Comparison of ENCODE assay signal across 25 mouse cellular contexts in genomic region chr11:21153111-21153510, GRCm38 (mm10).
A peak's percentile ranks its signal among the peaks of the same experiment; 100 is the strongest.
DNase-seq lines count a peak whose midpoint lies in the region; ATAC-seq and TF ChIP-seq lines count a peak whose summit lies in the region.
"Had no signal": no experiment of that assay in that cellular context is flagged by ENCODE, and none has a peak within 500 bp of the region (broad histone marks: within the 10 kb centered on the region; RNA-seq: fewer than 3 reads in every experiment).

No protein-coding gene starts in this region.

- no peaks in the 10 kb centered on the region for H3K9me3 ChIP-seq in kidney, embryonic 15.5 days (replicated peaks)
- H3K9me3 ChIP-seq in lung, embryonic 14.5 days (ENCODE audit: low read depth, low read length), result no peaks in the 10 kb centered on the region
- H3K9me3 ChIP-seq: embryonic facial prominence, embryonic 12.5 days; embryonic facial prominence, embryonic 15.5 days; heart, embryonic 15.5 days; hindbrain, embryonic 10.5 days; hindbrain, embryonic 13.5 days had no signal

- H3K4me3 ChIP-seq in kidney, embryonic 15.5 days (replicated peaks), result no peak overlapping the region
- H3K4me3 ChIP-seq in lung, embryonic 14.5 days (ENCODE audit: low read depth, low read length), result no peak overlapping the region
- H3K4me3 ChIP-seq: embryonic facial prominence, embryonic 12.5 days; embryonic facial prominence, embryonic 15.5 days; heart, embryonic 12.5 days; heart, embryonic 15.5 days; hindbrain, embryonic 10.5 days; hindbrain, embryonic 13.5 days had no signal

- ATAC-seq in kidney, embryonic 15.5 days (replicated peaks; ENCODE audit: low FRiP score), result no peak
- 0 out of 2 replicates have a peak, but pooled peaks have one; percentile 6 for ATAC-seq in lung, embryonic 14.5 days (ENCODE audit: insufficient read depth)
- ATAC-seq: CD4-positive, CD25-positive, alpha-beta regulatory T cell, adult 4 months; forebrain, embryonic 14.5 days had no signal

- H3K27me3 ChIP-seq in kidney, embryonic 15.5 days, result no peaks in the 10 kb centered on the region
- H3K27me3 ChIP-seq in lung, embryonic 14.5 days (ENCODE audit: insufficient read depth, low read length), result no peaks in the 10 kb centered on the region
- H3K27me3 ChIP-seq: embryonic facial prominence, embryonic 12.5 days; embryonic facial prominence, embryonic 15.5 days; heart, embryonic 12.5 days; heart, embryonic 15.5 days; hindbrain, embryonic 13.5 days had no signal

- TF ChIP-seq CTCF in lung, embryonic 14.5 days (IDR thresholded peaks at IDR 0.05; ENCODE audit: low read depth), result no peak

- H3K27ac ChIP-seq in kidney, embryonic 15.5 days, result no peak overlapping the region
- H3K27ac ChIP-seq in lung, embryonic 14.5 days (ENCODE audit: low read depth), result no peak overlapping the region
- H3K27ac ChIP-seq: embryonic facial prominence, embryonic 12.5 days; embryonic facial prominence, embryonic 15.5 days; heart, embryonic 15.5 days; hindbrain, embryonic 10.5 days; hindbrain, embryonic 13.5 days had no signal

- peak; percentile 48 for DNase-seq in kidney, adult 9 months
- peak; percentile 48 for DNase-seq in lung, embryonic 14.5 days
- no peak for DNase-seq in lung, adult 18-20 months
- peak; percentile 20 for DNase-seq in lung, postnatal 10 days
- no peak for DNase-seq in lung, postnatal 4 days
- no peak for DNase-seq in retina, embryonic 14.5 days (ENCODE audit: low spot score)
- DNase-seq: adrenal gland, adult 2 months; adrenal gland, postnatal 14 days; cerebellum, adult 11 months; cerebellum, adult 2 months; cerebellum, adult 9-11 months; cerebellum, postnatal 25 days; gastrocnemius, postnatal 25 days; heart, adult 18-20 months; heart, postnatal 10 days; heart, postnatal 36 days had no signal

- no peak overlapping the region for H3K9ac ChIP-seq in kidney, embryonic 15.5 days
- H3K9ac ChIP-seq in lung, embryonic 14.5 days, result no peak overlapping the region
- H3K9ac ChIP-seq: embryonic facial prominence, embryonic 12.5 days; embryonic facial prominence, embryonic 15.5 days; heart, embryonic 12.5 days; heart, embryonic 15.5 days; hindbrain, embryonic 13.5 days had no signal

- 74% methylated on average over 4 of the region's 4 CpGs for WGBS in kidney, embryonic 15.5 days
- WGBS in lung, embryonic 14.5 days, result 65% methylated on average over 4 of the region's 4 CpGs

- no peak overlapping the region for H3K4me2 ChIP-seq in kidney, embryonic 15.5 days
- H3K4me2 ChIP-seq in lung, embryonic 14.5 days, result no peak overlapping the region
- H3K4me2 ChIP-seq: embryonic facial prominence, embryonic 12.5 days; embryonic facial prominence, embryonic 15.5 days; heart, embryonic 12.5 days; heart, embryonic 15.5 days; hindbrain, embryonic 13.5 days had no signal

- peaks cover 43% of the 10 kb centered on the region for H3K36me3 ChIP-seq in kidney, embryonic 15.5 days
- H3K36me3 ChIP-seq in lung, embryonic 14.5 days (ENCODE audit: insufficient read depth), result peaks cover 52% of the 10 kb centered on the region

- H3K4me1 ChIP-seq in kidney, embryonic 15.5 days, result no peaks in the 10 kb centered on the region
- no peaks in the 10 kb centered on the region for H3K4me1 ChIP-seq in lung, embryonic 14.5 days (ENCODE audit: insufficient read depth)
- H3K4me1 ChIP-seq: embryonic facial prominence, embryonic 12.5 days; embryonic facial prominence, embryonic 15.5 days; hindbrain, embryonic 10.5 days; hindbrain, embryonic 13.5 days had no signal

Comparison
In these comparisons a context has a peak if more than half of its experiments do, and no peak if none do; other contexts are left out.
1. DNase-seq: peak in kidney, adult 9 months (single experiment), lung, embryonic 14.5 days (single experiment) and lung, postnatal 10 days (single experiment); none in lung, adult 18-20 months (0 of 2), lung, postnatal 4 days (0 of 2) and retina, embryonic 14.5 days (single experiment).